Mouse (Mus musculus) neural tube, embryonic 13.5 days (tissue): ENCODE measurements at regions not wholly inside any gene's neighbourhood (a gene's known extent, or its start where the extent isn't known, plus 50 kb on each side); places are given as distances from the start of the nearest gene placed in this dataset.

Source experiments
- ATAC-seq: fragments of 200-750 bp; cut with Nextera tagmentation; 2 replicates; pipeline ENCODE4 v1.8.0; 2017; ENCODE audit warnings: low read depth, mild to moderate bottlenecking, moderate TSS enrichment, moderate library complexity
- H3K27ac ChIP-seq: fragments of 300-500 bp; sonication (generic); replicated peaks from 2 replicates; pipeline ENCODE4 v1.5.1; 2015; ENCODE audit warnings: moderate library complexity, mild to moderate bottlenecking, inconsistent platforms
- H3K27me3 ChIP-seq: fragments of 300-500 bp; sonication (generic); 2 replicates; pipeline ENCODE4 v1.6.1; 2015; ENCODE audit warnings: mild to moderate bottlenecking, inconsistent platforms
- H3K36me3 ChIP-seq: fragments of 300-500 bp; sonication (generic); 2 replicates; pipeline ENCODE4 v1.6.1; 2015; ENCODE audit warnings: mild to moderate bottlenecking, inconsistent platforms
- H3K4me1 ChIP-seq: fragments of 300-500 bp; sonication (generic); replicated peaks from 2 replicates; pipeline ENCODE4 v1.6.1; 2015; ENCODE audit warnings: inconsistent platforms
- H3K4me2 ChIP-seq: fragments of 300-500 bp; sonication (generic); 2 replicates; pipeline ENCODE4 v1.6.1; 2015; ENCODE audit warnings: inconsistent platforms, mild to moderate bottlenecking, moderate library complexity
- H3K4me3 ChIP-seq: fragments of 300-500 bp; sonication (generic); 2 replicates; pipeline ENCODE4 v1.5.1; 2015; ENCODE audit warnings: mild to moderate bottlenecking, inconsistent platforms
- H3K9ac ChIP-seq: fragments of 300-500 bp; sonication (generic); 2 replicates; pipeline ENCODE4 v1.6.1; 2015; ENCODE audit warnings: moderate library complexity, mild to moderate bottlenecking, inconsistent platforms
- H3K9me3 ChIP-seq: fragments of 300-500 bp; sonication (generic); 2 replicates; pipeline ENCODE4 v1.6.1; 2016; ENCODE audit warnings: inconsistent platforms
- WGBS: fragments of 180-500 bp; shearing (Covaris S2); methylation state at CpG from one replicate; pipeline ENCODE4 v1.1.7; 2015; 5-methylcytosine and 5-hydroxymethylcytosine counted together

DNA sequence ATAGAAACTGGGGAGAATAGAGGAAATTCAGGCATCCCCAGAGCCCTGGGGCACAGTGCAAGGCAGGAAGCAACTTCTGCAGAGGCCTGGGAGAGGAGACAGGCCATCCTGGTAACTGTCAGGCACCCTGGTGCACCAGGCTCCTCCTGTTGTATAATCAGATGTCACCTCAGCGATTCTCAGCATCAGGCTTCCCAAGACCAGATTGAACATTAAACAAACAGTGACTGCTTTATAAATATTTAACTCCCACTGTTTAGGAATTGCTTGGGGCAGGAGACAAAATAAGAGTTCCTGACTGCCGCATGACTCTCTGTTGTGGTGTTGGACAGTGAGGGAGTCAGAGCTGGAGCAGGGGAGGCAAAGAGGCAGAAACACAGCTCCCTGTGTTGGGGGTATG lies 1210.1 kb upstream of the A1bg start:
- Histone ChIP-seq H3K4me3 (no peak overlapping the region), H3K27me3 (no peaks in the 10 kb centered on the region), H3K4me1 (peaks cover 13% of the 10 kb centered on the region), H3K9me3 (no peaks in the 10 kb centered on the region), H3K4me2 (no peak overlapping the region), H3K27ac (no peak overlapping the region), H3K36me3 (no peaks in the 10 kb centered on the region), H3K9ac (no peak overlapping the region)
- ATAC-seq: no peak
- 52% methylated on average over 2 of the region's 2 CpGs for WGBS

- Histone ChIP-seq H3K4me2 (no peak overlapping the region), H3K4me1 (peaks cover 7% of the 10 kb centered on the region), H3K9ac (no peak overlapping the region), H3K27me3 (no peaks in the 10 kb centered on the region; the same call in 1 of the 2 replicates), H3K9me3 (no peaks in the 10 kb centered on the region), H3K36me3 (no peaks in the 10 kb centered on the region), H3K27ac (no peak overlapping the region), H3K4me3 (no peak overlapping the region)
- 45% methylated on average over 3 of the region's 3 CpGs for WGBS
- no peak for ATAC-seq
These were observed 1208.9 kb upstream of the A1bg start for GRCm38 (mm10) chr15:62131686-62132085.

DNA sequence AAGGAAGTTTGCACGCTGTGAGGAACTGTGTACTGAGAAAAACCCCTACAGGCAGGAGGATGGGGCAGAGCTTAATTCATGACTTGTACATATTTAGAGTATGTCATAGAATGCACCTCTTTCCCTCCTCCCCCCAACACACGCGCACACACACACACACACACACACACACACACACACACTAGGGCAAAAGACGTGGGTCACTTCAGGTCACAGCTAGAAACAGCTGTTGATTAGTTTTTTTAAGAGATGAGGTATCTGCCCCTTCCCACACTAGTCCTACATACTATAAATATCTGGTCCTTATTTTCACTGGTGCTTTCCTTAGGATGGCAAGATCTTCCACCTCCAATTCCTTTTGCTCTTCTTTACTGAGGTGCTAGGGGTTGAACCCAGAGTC lies 1207.7 kb upstream of the A1bg start:
- 83% methylated on average over 4 of the region's 4 CpGs for WGBS
- no peak overlapping the region for H3K27ac ChIP-seq
- no peaks in the 10 kb centered on the region for H3K36me3 ChIP-seq
- no peak overlapping the region for H3K4me2 ChIP-seq
- no peak for ATAC-seq
- peaks cover 13% of the 10 kb centered on the region; the same call in 1 of the 2 replicates for H3K4me1 ChIP-seq
- H3K9ac ChIP-seq: no peak overlapping the region
- no peak overlapping the region for H3K4me3 ChIP-seq
- no peaks in the 10 kb centered on the region for H3K9me3 ChIP-seq
- H3K27me3 ChIP-seq: no peaks in the 10 kb centered on the region; the same call in 1 of the 2 replicates

DNA sequence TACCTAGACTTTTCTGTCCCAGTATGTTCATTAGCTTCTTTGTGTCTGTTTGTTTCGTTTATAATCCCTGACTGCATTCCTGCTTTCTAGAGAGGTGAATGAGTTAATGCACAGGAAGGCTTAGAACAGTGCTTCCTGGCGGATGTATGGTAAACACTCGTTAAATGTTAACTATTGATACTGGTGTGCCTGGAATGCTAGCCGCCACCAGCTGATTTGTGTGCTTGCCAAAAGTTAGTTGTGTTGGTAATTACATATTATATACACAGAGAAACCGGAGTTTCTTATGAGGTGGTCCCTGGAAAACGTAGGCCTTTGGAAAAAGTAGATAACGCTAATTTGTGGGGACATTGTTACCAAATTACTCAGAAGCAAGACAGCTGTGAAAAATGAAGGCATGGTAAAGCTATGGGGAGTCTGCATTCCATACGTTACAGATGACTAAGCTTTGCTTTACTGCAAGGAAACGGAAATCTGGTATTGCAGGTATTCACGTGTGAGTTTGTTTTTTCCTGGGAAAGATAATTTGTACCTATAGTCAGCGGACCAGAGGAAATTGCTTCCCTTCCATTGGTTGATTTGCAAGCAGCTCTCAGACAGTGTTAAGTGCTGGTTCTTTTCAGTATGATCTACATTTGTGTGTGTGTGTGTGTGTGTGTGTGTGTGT lies 1205.9 kb upstream of the A1bg start:
- H3K27me3 ChIP-seq: no peaks in the 10 kb centered on the region; the same call in 1 of the 2 replicates
- no peak overlapping the region for H3K4me2 ChIP-seq
- no peaks in the 10 kb centered on the region for H3K36me3 ChIP-seq
- H3K9me3 ChIP-seq: no peaks in the 10 kb centered on the region
- H3K4me3 ChIP-seq: no peak overlapping the region
- no peak for ATAC-seq
- 58% methylated on average over 11 of the region's 11 CpGs for WGBS
- no peak overlapping the region for H3K27ac ChIP-seq
- no peak overlapping the region for H3K9ac ChIP-seq
- peaks cover 14% of the 10 kb centered on the region; the same call in 1 of the 2 replicates for H3K4me1 ChIP-seq

GRCm38 (mm10) chr15:62127602-62128158 lies 1204.9 kb upstream of the A1bg start:
- no peaks in the 10 kb centered on the region for H3K9me3 ChIP-seq
- no peak overlapping the region for H3K4me2 ChIP-seq
- H3K4me1 ChIP-seq: peaks cover 14% of the 10 kb centered on the region; the same call in 1 of the 2 replicates
- H3K4me3 ChIP-seq: no peak overlapping the region
- 38% methylated on average over 11 of the region's 11 CpGs for WGBS
- H3K9ac ChIP-seq: no peak overlapping the region
- H3K36me3 ChIP-seq: no peaks in the 10 kb centered on the region
- no peak overlapping the region for H3K27ac ChIP-seq
- ATAC-seq: no peak
- H3K27me3 ChIP-seq: no peaks in the 10 kb centered on the region; the same call in 1 of the 2 replicates

- ATAC-seq: 0 out of 2 replicates have a peak, but pooled peaks have one; percentile 20
- Histone ChIP-seq H3K27me3 (no peaks in the 10 kb centered on the region; the same call in 1 of the 2 replicates), H3K4me2 (no peak overlapping the region), H3K9ac (no peak overlapping the region), H3K4me1 (peaks cover 14% of the 10 kb centered on the region; the same call in 1 of the 2 replicates), H3K4me3 (no peak overlapping the region), H3K9me3 (no peaks in the 10 kb centered on the region), H3K27ac (no peak overlapping the region), H3K36me3 (no peaks in the 10 kb centered on the region)
- WGBS: 74% methylated on average over 7 of the region's 7 CpGs
These were observed 1202.9 kb upstream of the A1bg start for GRCm38 (mm10) chr15:62125718-62126117.

- no peak for ATAC-seq
- no peak overlapping the region for H3K4me2 ChIP-seq
- no peak overlapping the region for H3K9ac ChIP-seq
- H3K27me3 ChIP-seq: no peaks in the 10 kb centered on the region; the same call in 1 of the 2 replicates
- H3K9me3 ChIP-seq: no peaks in the 10 kb centered on the region
- H3K4me1 ChIP-seq: peaks cover 14% of the 10 kb centered on the region; the same call in 1 of the 2 replicates
- WGBS: 79% methylated on average over 4 of the region's 4 CpGs
- H3K27ac ChIP-seq: no peak overlapping the region
- no peaks in the 10 kb centered on the region for H3K36me3 ChIP-seq
- H3K4me3 ChIP-seq: no peak overlapping the region
These were observed 1200.9 kb upstream of the A1bg start for GRCm38 (mm10) chr15:62123756-62124155.

GRCm38 (mm10) chr15:62122265-62123023 lies 1199.6 kb upstream of the A1bg start:
- H3K27ac ChIP-seq: no peak overlapping the region
- no peaks in the 10 kb centered on the region for H3K36me3 ChIP-seq
- H3K9ac ChIP-seq: no peak overlapping the region
- WGBS: 92% methylated on average over 9 of the region's 9 CpGs
- no peaks in the 10 kb centered on the region for H3K27me3 ChIP-seq
- no peak overlapping the region for H3K4me2 ChIP-seq
- peaks cover 13% of the 10 kb centered on the region; the same call in 1 of the 2 replicates for H3K4me1 ChIP-seq
- no peak overlapping the region for H3K4me3 ChIP-seq
- H3K9me3 ChIP-seq: no peaks in the 10 kb centered on the region
- no peak for ATAC-seq

GRCm38 (mm10) chr15:62121696-62122095 lies 1198.9 kb upstream of the A1bg start:
- Histone ChIP-seq H3K9ac (no peak overlapping the region), H3K27ac (no peak overlapping the region), H3K36me3 (no peaks in the 10 kb centered on the region), H3K4me2 (no peak overlapping the region), H3K9me3 (no peaks in the 10 kb centered on the region), H3K4me3 (no peak overlapping the region), H3K27me3 (no peaks in the 10 kb centered on the region), H3K4me1 (peaks cover 15% of the 10 kb centered on the region; the same call in 1 of the 2 replicates)
- 93% methylated on average over 4 of the region's 4 CpGs for WGBS
- ATAC-seq: no peak

- WGBS: 47% methylated on average over 4 of the region's 4 CpGs
- H3K4me1 ChIP-seq: peaks cover 10% of the 10 kb centered on the region; the same call in 1 of the 2 replicates
- no peak overlapping the region for H3K4me3 ChIP-seq
- no peaks in the 10 kb centered on the region for H3K27me3 ChIP-seq
- no peak overlapping the region for H3K27ac ChIP-seq
- H3K4me2 ChIP-seq: no peak overlapping the region
- H3K9ac ChIP-seq: no peak overlapping the region
- H3K36me3 ChIP-seq: no peaks in the 10 kb centered on the region
- no peak for ATAC-seq
- H3K9me3 ChIP-seq: no peaks in the 10 kb centered on the region
These were observed 1197.9 kb upstream of the A1bg start for GRCm38 (mm10) chr15:62120735-62121134.

- ATAC-seq: no peak
- Histone ChIP-seq H3K4me2 (no peak overlapping the region), H3K4me1 (0 out of 2 replicates have a peak, but pooled peaks cover 7% of the 10 kb centered on the region), H3K9me3 (no peaks in the 10 kb centered on the region), H3K27me3 (no peaks in the 10 kb centered on the region), H3K27ac (no peak overlapping the region), H3K4me3 (no peak overlapping the region), H3K36me3 (no peaks in the 10 kb centered on the region), H3K9ac (no peak overlapping the region)
- WGBS: 77% methylated on average over 10 of the region's 10 CpGs
These were observed 1196.2 kb upstream of the A1bg start for GRCm38 (mm10) chr15:62118997-62119396.

GRCm38 (mm10) chr15:62116184-62116583 lies 1193.4 kb upstream of the A1bg start:
- no peaks in the 10 kb centered on the region for H3K9me3 ChIP-seq
- H3K4me2 ChIP-seq: no peak overlapping the region
- H3K4me1 ChIP-seq: 0 out of 2 replicates have a peak, but pooled peaks cover 7% of the 10 kb centered on the region
- no peaks in the 10 kb centered on the region for H3K36me3 ChIP-seq
- no peak for ATAC-seq
- H3K9ac ChIP-seq: no peak overlapping the region
- H3K27me3 ChIP-seq: no peaks in the 10 kb centered on the region
- no peak overlapping the region for H3K4me3 ChIP-seq
- WGBS: 59% methylated on average over 1 of the region's 1 CpGs
- H3K27ac ChIP-seq: no peak overlapping the region
